Mouse (Mus musculus) brown adipose tissue, adult 24 weeks (tissue): Measurements from ENCODE around the gene Ckap4. TPM values are rescaled to one million over a fixed set of nuclear protein-coding genes. Genes with fewer than 3 reads are reported as not detected.
"Not testable (repeated sequence)": the region's sequence is repeated elsewhere in the genome, so short reads cannot be mapped to it uniquely, and the experiment has no call there.

Experiments used
- H3K27ac ChIP-seq: fragments of 200-500 bp; replicated peaks from 2 replicates; pipeline ENCODE4 v1.5.1; 2012; ENCODE audit warnings: low read depth, mild to moderate bottlenecking, low read length
- H3K4me1 ChIP-seq: fragments of 200-500 bp; 2 replicates; pipeline ENCODE4 v1.6.1; 2012; ENCODE audit warnings: low read length, mixed read lengths; ENCODE audit not compliant: control insufficient read depth, insufficient read depth, insufficient read length
- H3K4me3 ChIP-seq: fragments of 200-500 bp; 2 replicates; pipeline ENCODE4 v1.5.1; 2012; ENCODE audit warnings: low read depth, mild to moderate bottlenecking, low read length, moderate library complexity; ENCODE audit not compliant: insufficient read depth
- polyA plus RNA-seq: library from polyadenylated mRNA; stranded (reverse); fragments of >200 nt; gene quantifications from 2 replicates; pipeline ENCODE4 v1.2.4, GENCODE M21; 2012; ENCODE audit not compliant: missing spikeins, insufficient read depth, insufficient read length

Gene Ckap4
- polyA plus RNA-seq, 1 experiment, result 2.9 TPM

DNA sequence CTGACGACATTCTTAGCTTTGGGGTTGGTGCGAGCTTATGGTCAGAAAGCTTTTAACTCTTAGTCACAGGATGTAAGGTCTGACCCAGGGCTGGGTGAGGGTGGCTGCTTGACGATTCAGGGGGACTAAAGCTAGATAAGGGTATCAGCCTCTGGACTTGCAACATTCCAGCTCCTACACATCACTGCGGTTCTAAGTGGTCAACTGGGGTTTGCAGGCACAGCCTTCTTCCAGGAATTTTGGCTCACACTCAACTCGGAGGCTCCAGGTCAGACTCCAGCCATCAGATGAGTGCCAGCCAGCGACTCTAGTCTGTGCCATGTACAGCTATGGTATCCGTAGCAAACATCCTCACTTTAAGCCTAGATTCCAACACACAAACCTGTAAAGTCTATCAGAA, 39.4 kb downstream of the Ckap4 start:
- Histone ChIP-seq H3K4me3 (no peak overlapping the region), H3K27ac (no peak overlapping the region), H3K4me1 (no peaks in the 10 kb centered on the region)

DNA sequence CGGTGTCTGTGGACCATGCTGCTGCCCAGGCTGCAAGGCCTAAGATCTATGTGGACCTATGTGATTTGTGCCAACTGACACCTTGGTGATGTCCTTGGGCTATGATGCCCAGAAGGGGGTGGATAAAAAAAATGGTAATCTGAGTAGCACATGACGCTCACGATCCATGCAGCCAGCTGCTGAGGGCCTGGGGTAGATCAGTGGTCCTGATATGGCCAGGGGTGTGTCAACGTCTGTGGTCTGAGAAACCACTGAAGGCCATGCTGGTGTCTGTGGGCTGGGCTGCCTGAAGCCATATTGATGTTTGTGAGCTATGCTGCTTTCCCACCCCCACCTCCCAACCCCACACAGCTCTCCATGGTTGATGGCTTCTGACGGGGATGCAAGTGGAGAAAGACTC, 43.7 kb downstream of the Ckap4 start:
- no peak overlapping the region for H3K4me3 ChIP-seq
- no peak overlapping the region for H3K27ac ChIP-seq

DNA sequence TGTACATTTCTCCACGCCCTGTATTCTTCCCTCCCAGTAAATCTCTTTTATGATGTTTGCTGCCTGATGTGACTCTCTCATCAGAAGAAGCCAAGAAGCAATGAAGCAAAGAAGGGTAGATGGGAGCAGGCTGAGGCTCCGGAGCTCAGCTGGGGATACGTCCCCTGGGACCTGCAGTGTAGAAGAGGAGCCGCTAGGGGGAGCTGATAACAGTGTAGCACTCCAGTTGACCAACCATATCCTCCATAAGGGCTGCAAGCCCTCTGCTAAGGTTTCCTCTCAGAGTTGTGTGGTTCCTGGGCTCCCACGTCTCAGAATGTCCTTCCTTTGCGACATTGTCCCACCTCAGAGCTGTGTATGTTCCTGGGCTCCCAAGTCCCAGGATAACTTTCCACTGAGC, 45.5 kb downstream of the Ckap4 start:
- no peaks in the 10 kb centered on the region for H3K4me1 ChIP-seq
- H3K27ac ChIP-seq, result no peak overlapping the region
- H3K4me3 ChIP-seq, result no peak overlapping the region

More for the DNA sequence above, 43.7 kb downstream of the Ckap4 start:
- H3K4me1 ChIP-seq, result no peaks in the 10 kb centered on the region

DNA sequence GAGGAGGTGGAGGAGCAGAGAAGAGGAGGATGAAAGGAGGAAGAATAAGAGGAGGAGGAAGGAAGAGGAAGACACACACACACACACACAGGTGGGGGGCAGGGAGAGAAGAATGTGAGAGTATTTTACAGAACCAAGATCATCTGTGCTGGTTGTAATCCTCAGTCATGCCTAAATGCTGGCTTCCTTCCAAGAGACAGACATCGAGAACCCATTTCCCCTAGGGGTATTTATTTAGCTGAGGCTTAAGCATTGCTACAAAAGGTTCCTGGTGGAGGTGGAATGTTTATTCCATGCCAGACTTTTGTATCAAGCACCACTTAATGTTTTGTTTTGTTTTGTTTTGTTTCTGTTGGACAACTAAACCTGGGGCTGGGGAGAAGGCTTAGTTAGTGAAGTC, 49.2 kb downstream of the Ckap4 start:
- Histone ChIP-seq H3K4me1 (peaks cover 10% of the 10 kb centered on the region; the same call in 1 of the 2 replicates), H3K4me3 (no peak overlapping the region), H3K27ac (no peak overlapping the region)

DNA sequence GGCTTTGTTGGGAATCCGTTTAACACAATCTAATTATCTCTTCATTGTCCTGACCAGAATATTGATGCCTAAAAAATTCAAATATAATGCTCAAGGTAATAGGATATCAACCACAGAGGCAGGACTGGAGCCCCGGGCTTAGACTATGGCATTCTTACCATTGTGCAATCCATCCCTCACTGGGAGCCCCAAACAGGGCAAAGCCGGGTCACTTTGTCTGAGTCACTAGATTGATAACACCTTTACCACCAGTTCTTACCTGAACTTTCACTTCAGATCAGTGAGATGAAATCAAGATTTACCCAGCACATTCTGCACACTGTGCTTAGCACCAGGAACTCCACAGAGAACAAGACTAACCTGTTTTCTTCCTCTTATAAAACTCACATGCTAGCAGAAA, 50.3 kb downstream of the Ckap4 start:
- Histone ChIP-seq H3K4me1 (peaks cover 10% of the 10 kb centered on the region; the same call in 1 of the 2 replicates), H3K4me3 (no peak overlapping the region), H3K27ac (no peak overlapping the region)

DNA sequence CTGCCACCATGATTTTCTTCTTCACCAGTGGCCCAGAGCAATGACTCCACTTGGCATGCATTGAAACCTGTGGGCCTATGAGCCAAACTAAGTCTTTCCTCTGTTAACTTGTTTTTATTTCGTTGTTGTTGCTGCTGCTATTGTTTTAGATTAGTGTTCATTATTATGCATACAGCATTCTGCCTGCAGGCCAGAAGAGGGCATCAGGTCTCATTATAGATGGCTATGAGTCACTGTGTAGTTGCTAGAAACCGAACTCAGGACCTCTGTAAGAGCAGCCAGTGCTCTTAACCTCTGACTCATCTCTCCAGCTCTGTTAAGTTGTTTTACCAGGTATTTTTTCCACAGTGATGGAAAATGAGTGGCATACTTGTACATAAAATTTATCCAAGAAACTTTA, 50.8 kb downstream of the Ckap4 start:
- H3K4me1 ChIP-seq, result peaks cover 10% of the 10 kb centered on the region; the same call in 1 of the 2 replicates
- no peak overlapping the region for H3K27ac ChIP-seq
- H3K4me3 ChIP-seq, result no peak overlapping the region

DNA sequence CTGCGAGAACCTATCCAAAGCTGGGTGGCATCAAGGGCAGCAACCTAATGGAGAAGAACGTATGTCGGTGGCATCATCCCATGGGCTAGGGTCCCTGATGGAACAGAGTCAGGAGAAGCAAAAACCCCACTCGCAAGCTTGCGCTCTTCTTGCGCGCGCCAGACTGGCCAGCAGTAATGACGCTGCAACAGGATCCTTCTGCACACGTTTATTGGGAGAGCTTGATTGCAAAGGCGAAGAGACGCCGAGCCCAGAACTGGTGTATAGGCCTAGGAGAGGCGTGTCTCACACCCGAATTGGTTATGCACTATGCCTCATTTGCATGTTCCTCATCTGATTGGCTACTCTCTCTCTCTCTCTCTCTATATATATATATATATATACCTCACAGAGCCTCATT, 51.4 kb downstream of the Ckap4 start:
- not testable (repeated sequence) for H3K27ac ChIP-seq, H3K4me3 ChIP-seq
- H3K4me1 ChIP-seq, result peaks cover 12% of the 10 kb centered on the region; the same call in 1 of the 2 replicates

DNA sequence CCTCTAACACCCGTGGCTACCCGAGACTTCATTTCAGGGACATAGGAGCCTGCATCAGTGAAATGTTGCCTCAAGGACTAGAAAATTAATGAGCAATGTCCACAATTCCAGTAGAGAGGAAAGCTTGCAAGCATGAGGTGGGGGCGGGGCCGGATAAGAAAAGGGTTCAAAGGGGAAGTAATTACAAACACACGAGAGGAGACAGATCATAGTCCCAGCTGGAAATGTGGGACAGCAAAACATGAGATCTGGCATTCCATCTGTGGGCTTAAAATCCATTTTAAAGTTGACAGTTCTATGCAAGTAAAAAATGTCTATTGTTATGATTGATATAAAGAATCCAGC, 52.6 kb downstream of the Ckap4 start:
- no peak overlapping the region for H3K4me3 ChIP-seq
- no peak overlapping the region for H3K27ac ChIP-seq
- peaks cover 13% of the 10 kb centered on the region; the same call in 1 of the 2 replicates for H3K4me1 ChIP-seq

DNA sequence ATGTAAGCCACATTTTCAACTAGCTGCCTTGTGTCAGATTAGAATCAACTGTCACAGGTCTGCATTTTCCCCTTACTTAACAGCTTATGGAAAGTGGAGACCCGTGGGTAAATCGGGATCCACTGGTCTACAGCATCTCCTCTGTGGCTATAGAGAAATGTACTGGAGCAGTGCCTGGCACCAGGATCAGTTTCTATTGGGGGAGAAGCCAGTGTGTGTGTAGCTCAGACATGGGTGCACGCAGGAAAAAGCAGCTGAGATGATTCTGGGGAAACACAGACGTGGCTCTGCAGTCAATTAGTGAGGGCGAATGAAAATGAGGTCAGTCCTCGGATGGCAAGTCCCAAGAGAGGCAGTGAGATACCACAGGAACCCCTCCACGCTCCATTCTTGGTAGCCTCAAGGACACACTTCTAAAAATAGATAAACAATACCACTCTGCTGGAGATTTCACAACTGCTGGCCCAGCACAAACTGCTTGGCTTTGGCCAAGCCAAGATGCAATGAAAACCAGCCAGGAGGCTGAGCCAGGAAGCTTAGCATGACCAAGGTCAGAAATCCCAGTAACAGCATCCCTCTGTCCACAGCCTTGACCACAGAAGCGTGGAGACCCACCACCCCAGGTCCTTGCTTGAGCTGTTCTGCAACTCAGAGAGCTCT, 53.1 kb downstream of the Ckap4 start:
- Histone ChIP-seq H3K4me3 (no peak overlapping the region), H3K4me1 (peaks cover 13% of the 10 kb centered on the region; the same call in 1 of the 2 replicates), H3K27ac (no peak overlapping the region)

DNA sequence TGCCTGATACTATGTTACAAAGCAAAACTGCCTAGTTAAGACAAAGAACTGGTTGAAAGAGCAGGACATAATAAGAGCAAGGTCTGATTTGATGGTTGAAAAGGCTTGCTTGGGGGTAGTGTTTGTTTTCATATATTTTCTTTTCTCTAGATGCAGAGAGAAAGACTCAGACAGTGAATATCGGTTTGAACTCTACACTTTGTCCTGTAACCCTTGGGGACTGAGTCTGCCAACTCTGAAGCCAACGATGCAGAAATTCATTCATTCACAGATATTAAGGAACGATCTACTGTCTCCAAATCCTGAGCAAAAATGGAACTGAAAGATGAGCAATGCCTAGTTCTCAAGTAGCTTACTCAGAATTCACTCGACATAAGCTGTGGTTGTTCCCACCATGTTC, 53.7 kb downstream of the Ckap4 start:
- Histone ChIP-seq H3K27ac (no peak overlapping the region), H3K4me3 (no peak overlapping the region), H3K4me1 (peaks cover 13% of the 10 kb centered on the region; the same call in 1 of the 2 replicates)

DNA sequence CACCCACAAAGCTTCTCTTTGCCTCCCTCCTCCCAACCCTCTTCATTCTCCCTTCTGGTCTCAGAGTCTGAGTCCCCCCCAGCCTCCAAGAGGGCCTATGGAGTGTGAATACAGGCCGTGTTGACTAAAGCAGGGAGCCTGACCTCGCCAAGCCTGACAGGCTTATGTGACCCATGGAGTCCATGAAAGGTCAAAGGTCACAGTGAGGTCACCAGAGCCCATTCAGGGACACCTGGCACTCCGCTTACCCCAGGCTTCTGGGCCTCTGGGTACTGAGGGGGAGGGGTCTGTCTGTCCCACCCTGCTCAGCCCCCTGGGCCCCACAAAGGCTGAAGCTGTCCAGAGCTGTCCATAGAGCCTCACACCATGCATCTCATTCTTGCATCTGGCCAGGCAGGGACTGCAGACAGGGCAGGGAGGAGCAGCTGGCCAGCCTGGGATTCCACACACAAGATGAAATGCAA, 56.2 kb downstream of the Ckap4 start:
- no peak overlapping the region for H3K4me3 ChIP-seq
- peaks cover 13% of the 10 kb centered on the region; the same call in 1 of the 2 replicates for H3K4me1 ChIP-seq
- H3K27ac ChIP-seq, result no peak overlapping the region

DNA sequence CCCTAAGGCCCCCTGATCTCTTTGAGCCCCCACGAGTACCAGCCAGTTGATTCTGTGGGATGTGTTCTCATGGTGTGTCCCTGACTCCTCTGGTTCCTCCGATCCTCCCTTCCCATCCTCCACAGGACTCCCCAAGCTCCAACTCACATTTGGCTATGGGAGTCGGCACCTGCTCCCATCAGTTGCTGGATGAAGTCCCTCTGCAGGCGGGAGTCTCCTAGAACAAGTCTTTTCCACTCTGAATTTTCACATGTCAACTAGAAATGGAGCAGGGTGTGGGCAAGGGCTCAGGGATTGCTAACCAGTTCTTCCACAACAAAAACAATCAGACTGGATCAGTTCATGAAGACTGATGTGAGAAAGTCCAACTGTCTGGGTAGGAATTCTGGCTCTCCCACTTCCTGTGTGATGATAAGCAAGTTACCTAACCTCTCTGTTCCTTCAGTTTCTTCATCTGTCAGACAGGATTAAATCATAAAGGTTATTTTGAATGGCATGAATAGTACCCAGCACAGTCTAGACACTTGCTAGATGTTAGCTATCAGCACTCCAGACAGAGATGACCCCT, 56.7 kb downstream of the Ckap4 start:
- H3K4me1 ChIP-seq, result peaks cover 13% of the 10 kb centered on the region; the same call in 1 of the 2 replicates
- no peak overlapping the region for H3K27ac ChIP-seq
- H3K4me3 ChIP-seq, result no peak overlapping the region

Other genes with a start within 250 kb of the Ckap4 start
- 2.7 and 4.0 TPM in 2 replicates for gene Nuak1, start 93.5 kb downstream of the Ckap4 start, polyA plus RNA-seq
- gene Tcp11l2, start 42.6 kb upstream of the Ckap4 start, polyA plus RNA-seq, result 8.9 and 11.0 TPM in 2 replicates
- 6.6 and 8.2 TPM in 2 replicates for gene Polr3b, start 88.2 kb upstream of the Ckap4 start, polyA plus RNA-seq
- gene Rfx4, start 222.0 kb upstream of the Ckap4 start, polyA plus RNA-seq, result 0.32 TPM in 1 of 2 replicates, not detected in the other